Mouse (Mus musculus): ENCODE measurements at regions not wholly inside any gene's neighbourhood (a gene's known extent, or its start where the extent isn't known, plus 50 kb on each side); places are given as distances from the start of the nearest gene placed in this dataset.
"Not testable (repeated sequence)": the region's sequence is repeated elsewhere in the genome, so short reads cannot be mapped to it uniquely, and the experiment has no call there.

- DNase-seq (ENCODE audit: low spot score) = peak; percentile 0
These were observed 77.5 kb downstream of the Gm15319 start for GRCm38 (mm10) chr8:20285523-20285922.

GRCm38 (mm10) chr8:20284856-20285255 lies 78.2 kb downstream of the Gm15319 start:
- not testable (repeated sequence) for DNase-seq (ENCODE audit: low spot score)

- not testable (repeated sequence) for DNase-seq (ENCODE audit: low spot score)
These were observed 79.9 kb downstream of the Gm15319 start for GRCm38 (mm10) chr8:20283141-20283540.

- DNase-seq (ENCODE audit: low spot score) = not testable (repeated sequence)
These were observed 81.7 kb downstream of the Gm15319 start for GRCm38 (mm10) chr8:20281201-20281887.

- not testable (repeated sequence) for DNase-seq (ENCODE audit: low spot score)
These were observed 85.3 kb downstream of the Gm15319 start for GRCm38 (mm10) chr8:20277701-20278100.

GRCm38 (mm10) chr8:20276661-20277060 lies 86.3 kb downstream of the Gm15319 start:
- not testable (repeated sequence) for DNase-seq (ENCODE audit: low spot score)

- not testable (repeated sequence) for DNase-seq (ENCODE audit: low spot score)
These were observed 89.2 kb downstream of the Gm15319 start for GRCm38 (mm10) chr8:20273844-20274243.

- not testable (repeated sequence) for DNase-seq (ENCODE audit: low spot score)
These were observed 95.4 kb downstream of the Gm15319 start for GRCm38 (mm10) chr8:20267520-20268127.

GRCm38 (mm10) chr8:20266776-20267175 lies 96.2 kb downstream of the Gm15319 start:
- not testable (repeated sequence) for DNase-seq (ENCODE audit: low spot score)

GRCm38 (mm10) chr8:20264612-20265011 lies 98.4 kb downstream of the Gm15319 start:
- DNase-seq (ENCODE audit: low spot score) = not testable (repeated sequence)

- not testable (repeated sequence) for DNase-seq (ENCODE audit: low spot score)
These were observed 98.9 kb downstream of the Gm15319 start for GRCm38 (mm10) chr8:20264106-20264505.

- DNase-seq (ENCODE audit: low spot score) = not testable (repeated sequence)
These were observed 100.0 kb downstream of the Gm15319 start for GRCm38 (mm10) chr8:20262847-20263570.

GRCm38 (mm10) chr8:20262253-20262652 lies 100.8 kb downstream of the Gm15319 start:
- DNase-seq (ENCODE audit: low spot score) = not testable (repeated sequence)

- not testable (repeated sequence) for DNase-seq (ENCODE audit: low spot score)
These were observed 101.4 kb downstream of the Gm15319 start for GRCm38 (mm10) chr8:20261452-20262181.

- DNase-seq (ENCODE audit: low spot score) = not testable (repeated sequence)
These were observed 102.0 kb downstream of the Gm15319 start for GRCm38 (mm10) chr8:20261007-20261406.

GRCm38 (mm10) chr8:20260125-20260640 lies 102.8 kb downstream of the Gm15319 start:
- DNase-seq (ENCODE audit: low spot score) = not testable (repeated sequence)

GRCm38 (mm10) chr8:20259662-20260061 lies 103.3 kb downstream of the Gm15319 start:
- not testable (repeated sequence) for DNase-seq (ENCODE audit: low spot score)

Data from yolk sac, embryonic 10.5 days (tissue).